Mouse (Mus musculus) lung, adult 2 months (tissue): ENCODE results near the gene Map2k2.

Experiments
- CTCF ChIP-seq: fragments of 200-500 bp; IDR thresholded peaks from 2 replicates; pipeline ENCODE4 v1.5.1; 2011; ENCODE audit warnings: mild to moderate bottlenecking, low read length, control low read depth; ENCODE audit not compliant: insufficient read depth
- POLR2A ChIP-seq: fragments of 200-500 bp; IDR thresholded peaks from 2 replicates; pipeline ENCODE4 v1.6.1; 2011; ENCODE audit warnings: low read depth, mild to moderate bottlenecking, control low read depth, low read length, borderline replicate concordance; ENCODE audit errors: extremely low read depth

DNA sequence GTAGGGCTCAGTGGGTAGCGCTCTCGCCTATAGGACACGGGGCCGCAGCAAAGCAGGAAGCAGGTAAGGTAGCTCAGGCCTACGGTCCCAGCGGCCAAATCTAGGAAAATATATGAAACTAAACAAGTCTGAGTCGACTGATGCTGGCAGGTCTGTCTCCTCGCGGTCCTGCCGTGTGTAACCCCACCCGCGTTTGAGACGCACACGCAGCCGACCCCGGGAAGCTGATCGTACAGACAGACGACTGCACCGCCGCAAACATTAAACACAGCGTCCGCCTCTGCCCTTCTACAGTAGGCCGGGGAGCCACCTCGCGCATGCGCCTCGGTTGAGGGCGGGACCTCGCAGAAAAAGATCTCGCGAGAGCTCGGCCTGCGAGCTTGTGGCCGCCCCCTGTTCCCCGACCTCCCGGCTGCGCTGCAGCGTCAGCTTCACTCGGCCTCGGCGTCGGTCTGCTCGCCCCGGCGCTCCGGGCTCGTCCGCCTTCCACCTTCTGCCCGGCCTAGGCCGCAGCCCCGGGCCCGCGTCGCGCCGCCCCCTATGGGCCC, at the start of gene Map2k2:
- TF ChIP-seq CTCF = no peak
- peak; percentile 100 for TF ChIP-seq POLR2A
